Mouse (Mus musculus): ENCODE data around the gene Kirrel2. TPM values are rescaled to one million over a fixed set of nuclear protein-coding genes. Genes with fewer than 3 reads are reported as not detected.

Gene Kirrel2
- total RNA-seq, 4 experiments from 2014 or later: not detected

DNA sequence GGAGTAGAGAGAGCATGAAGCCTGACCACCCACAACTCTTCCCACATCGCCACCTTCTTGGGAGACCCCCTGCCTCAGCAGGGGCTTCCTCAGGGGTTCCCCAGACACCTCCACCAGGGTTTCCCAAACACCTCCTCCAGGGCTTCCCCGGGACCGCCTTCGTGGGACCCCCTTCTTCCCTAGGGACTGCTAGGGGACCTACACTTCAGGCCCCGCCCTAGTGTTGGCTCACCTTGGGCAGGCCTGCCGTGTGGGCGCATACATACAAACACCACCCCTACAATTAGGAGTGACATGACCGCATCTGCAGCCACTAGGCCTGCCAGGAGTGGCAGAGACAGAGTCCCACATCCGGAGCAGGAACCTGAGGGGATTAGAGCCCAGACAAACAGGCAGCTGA lies 39.6 kb downstream of the Kirrel2 start:
- DNase-seq (ENCODE audit: low spot score in 2 of 2): no peak

GRCm38 (mm10) chr7:30413596-30413995 lies 43.9 kb downstream of the Kirrel2 start, which contains the start of gene Tyrobp:
Gene Tyrobp (plus strand): TSS chr7:30413760.
- DNase-seq (ENCODE audit: low spot score in 2 of 2): no peak

GRCm38 (mm10) chr7:30412735-30413147 lies 44.7 kb downstream of the Kirrel2 start:
- DNase-seq (ENCODE audit: low spot score in 2 of 2): no peak

DNA sequence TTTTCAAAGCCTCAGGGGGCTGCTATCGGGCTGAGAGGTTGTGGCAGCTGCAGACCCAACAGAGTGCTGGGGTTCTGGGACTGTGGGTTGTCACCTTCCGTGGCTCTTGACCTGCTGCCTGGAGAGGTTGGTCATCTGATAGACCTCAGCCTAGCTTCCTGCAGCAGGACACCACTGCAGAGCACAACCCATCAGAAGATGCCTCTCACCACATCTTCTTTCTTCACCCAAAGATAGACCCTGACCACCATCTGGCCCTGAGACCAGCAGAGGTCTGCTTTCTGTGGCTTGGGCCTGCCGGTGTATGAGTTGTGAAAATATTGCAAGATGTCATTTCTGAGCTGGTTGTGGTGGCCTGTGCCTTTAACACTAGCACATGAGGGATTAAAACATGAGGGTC lies 46.5 kb downstream of the Kirrel2 start:
- DNase-seq (ENCODE audit: low spot score in 2 of 2): no peak

GRCm38 (mm10) chr7:30409789-30410188 lies 47.7 kb downstream of the Kirrel2 start:
- DNase-seq (ENCODE audit: low spot score in 2 of 2): no peak

DNA sequence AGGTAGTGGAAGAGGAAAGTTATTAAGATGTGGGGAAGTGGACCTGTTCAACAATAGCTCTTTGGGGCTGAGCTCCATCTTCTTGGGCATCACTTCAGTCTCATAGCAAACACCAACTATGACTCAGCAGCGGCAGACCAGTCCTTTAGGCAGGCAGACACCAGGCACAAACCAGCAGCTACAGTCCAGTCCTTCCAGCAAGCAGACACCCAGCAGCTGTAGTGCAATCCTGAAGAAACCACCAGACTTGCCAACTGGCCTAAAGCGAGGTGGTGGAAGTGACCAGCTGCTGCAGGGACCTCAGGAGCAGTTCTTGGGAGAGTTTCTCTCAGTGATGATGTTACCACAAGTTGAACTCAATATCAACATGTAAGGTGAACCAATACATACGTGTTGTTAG lies 48.9 kb downstream of the Kirrel2 start:
- DNase-seq (ENCODE audit: low spot score in 2 of 2): no peak

- no peak for DNase-seq (ENCODE audit: low spot score in 2 of 2)
These were observed 55.1 kb downstream of the Kirrel2 start for GRCm38 (mm10) chr7:30402343-30402742.

DNA sequence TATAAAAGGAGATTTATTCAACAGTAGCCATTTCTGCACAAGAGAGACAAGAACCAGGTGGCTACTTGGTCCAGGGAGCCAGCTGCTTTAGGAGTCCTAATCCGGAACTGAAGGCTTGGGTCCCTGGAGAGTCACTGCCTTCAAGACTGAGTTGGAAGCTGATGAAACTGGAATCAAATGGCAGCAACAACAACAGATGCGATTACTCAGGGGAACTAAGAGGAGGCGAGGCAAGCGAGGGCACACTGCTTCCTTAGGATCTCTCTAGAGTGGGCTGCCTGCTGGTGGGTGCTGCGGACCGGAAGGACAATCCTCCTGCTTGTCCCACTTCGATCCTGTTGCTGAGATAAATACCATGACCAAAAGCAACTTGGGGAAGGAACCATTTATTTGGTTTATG lies 57.8 kb downstream of the Kirrel2 start:
- DNase-seq (ENCODE audit: low spot score in 2 of 2): no peak

Other genes starting within 250 kb of the Kirrel2 start
- 10 to 100 TPM; 55.8 to 67.4 (median 62.3) TPM for gene Polr2i, start 225.7 kb downstream of the Kirrel2 start, total RNA-seq (2022)
- 10 to 100 TPM; 26.8 to 38.6 (median 31.1) TPM for gene Tbcb, start 225.4 kb downstream of the Kirrel2 start, total RNA-seq (2022)
- not detected for gene Ovol3, start 222.0 kb downstream of the Kirrel2 start, total RNA-seq (2022)
- not detected for gene Thap8, start 177.6 kb downstream of the Kirrel2 start, total RNA-seq (2022)
- 1 to 10 TPM in 3 of 4 experiments, under 1 TPM in 1; 0.90 to 2.3 (median 1.4) TPM for gene Wdr62, start 177.3 kb downstream of the Kirrel2 start, total RNA-seq (2022)
- 1 to 10 TPM; 1.1 to 7.3 (median 3.4) TPM for gene Clip3, start 166.0 kb downstream of the Kirrel2 start, total RNA-seq (2022)
- gene Alkbh6, start 149.0 kb downstream of the Kirrel2 start, total RNA-seq (2022): 10 to 100 TPM; 21.4 to 31.1 (median 26.4) TPM
- gene Syne4, start 142.9 kb downstream of the Kirrel2 start, total RNA-seq (2022): 1 to 10 TPM in 2 of 4 experiments, under 1 TPM in 1, not detected in 1; 0.73 to 1.7 (median 1.3) TPM
- gene E130208F15Rik, start 135.9 kb downstream of the Kirrel2 start, total RNA-seq (2022): under 1 TPM; 0.32 to 0.92 (median 0.53) TPM
- gene Sdhaf1, start 133.8 kb downstream of the Kirrel2 start, total RNA-seq (2022): 1 to 10 TPM; 5.9 to 8.7 (median 7.5) TPM
- 1 to 10 TPM; 4.5 to 7.5 (median 5.6) TPM for gene Lrfn3, start 94.9 kb downstream of the Kirrel2 start, total RNA-seq (2022)
- 1 to 10 TPM in 2 of 4 experiments, under 1 TPM in 2; 0.82 to 5.5 (median 2.1) TPM for gene Tyrobp, start 43.9 kb downstream of the Kirrel2 start, total RNA-seq (2022)
- gene Hcst, start 37.8 kb downstream of the Kirrel2 start, total RNA-seq (2022): not detected
- gene Nfkbid, start 36.0 kb downstream of the Kirrel2 start, total RNA-seq (2022): under 1 TPM in 1 of 4 experiments, not detected in 3; 0.40 TPM
- 1 to 10 TPM in 1 of 4 experiments, under 1 TPM in 3; 0.46 to 1.5 (median 0.71) TPM for gene Aplp1, start 12.2 kb downstream of the Kirrel2 start, total RNA-seq (2022)
- not detected for gene Nphs1, start 625 bp upstream of the Kirrel2 start, total RNA-seq (2022)
- not detected for gene Prodh2, start 35.9 kb upstream of the Kirrel2 start, total RNA-seq (2022)
- under 1 TPM; 0.09 to 0.72 (median 0.27) TPM for gene Arhgap33, start 77.4 kb upstream of the Kirrel2 start, total RNA-seq (2022)
- 1,000 to 10,000 TPM in 3 of 4 experiments, 100 to 1,000 TPM in 1; 959 to 1,157 (median 1,030) TPM for gene Hspb6, start 94.5 kb upstream of the Kirrel2 start, total RNA-seq (2022)
- gene Proser3, start 94.6 kb upstream of the Kirrel2 start, total RNA-seq (2022): 1 to 10 TPM; 2.6 to 6.2 (median 3.7) TPM
- 10 to 100 TPM in 3 of 4 experiments, 1 to 10 TPM in 1; 8.1 to 12.4 (median 11.0) TPM for gene Lin37, start 102.1 kb upstream of the Kirrel2 start, total RNA-seq (2022)
- 10 to 100 TPM; 53.4 to 57.5 (median 56.9) TPM for gene U2af1l4, start 105.6 kb upstream of the Kirrel2 start, total RNA-seq (2022)
- gene Gm49396, start 105.7 kb upstream of the Kirrel2 start, total RNA-seq (2022): 1 to 10 TPM in 3 of 4 experiments, under 1 TPM in 1; 0.56 to 1.9 (median 1.5) TPM
- 100 to 1,000 TPM; 140 to 149 (median 146) TPM for gene Psenen, start 105.9 kb upstream of the Kirrel2 start, total RNA-seq (2022)
- gene Igflr1, start 107.7 kb upstream of the Kirrel2 start, total RNA-seq (2022): under 1 TPM; 0.31 to 0.85 (median 0.65) TPM
- 10 to 100 TPM; 10.9 to 15.2 (median 13.0) TPM for gene Kmt2b, start 131.0 kb upstream of the Kirrel2 start, total RNA-seq (2022)
- gene Zbtb32, start 141.2 kb upstream of the Kirrel2 start, total RNA-seq (2022): not detected
- under 1 TPM in 1 of 4 experiments, not detected in 3; 0.20 TPM for gene Upk1a, start 155.2 kb upstream of the Kirrel2 start, total RNA-seq (2022)
- gene Cox6b1, start 168.5 kb upstream of the Kirrel2 start, total RNA-seq (2022): 1,000 to 10,000 TPM; 1,165 to 1,556 (median 1,355) TPM
- not detected for gene Etv2, start 178.2 kb upstream of the Kirrel2 start, total RNA-seq (2022)
- 10 to 100 TPM; 35.6 to 41.1 (median 38.5) TPM for gene Rbm42, start 192.6 kb upstream of the Kirrel2 start, total RNA-seq (2022)
- gene Haus5, start 207.3 kb upstream of the Kirrel2 start, total RNA-seq (2022): 1 to 10 TPM; 2.0 to 4.3 (median 4.0) TPM
- gene Pmis2, start 213.9 kb upstream of the Kirrel2 start, total RNA-seq (2022): 1 to 10 TPM; 1.9 to 3.4 (median 2.9) TPM
- gene 2200002J24Rik, start 241.2 kb upstream of the Kirrel2 start, total RNA-seq (2022): not detected

Data from gastrocnemius, adult 8-10 months (tissue).